Mouse (Mus musculus) macrophage (primary cell): ENCODE measurements around the gene St8sia6. TPM values are rescaled to one million over a fixed set of nuclear protein-coding genes. Genes with fewer than 3 reads are reported as not detected.
"Not testable (repeated sequence)": the region's sequence is repeated elsewhere in the genome, so short reads cannot be mapped to it uniquely, and the experiment has no call there.

Experiments
- H3K27ac ChIP-seq: fragments of 350-480 bp; formaldehyde crosslinking; 2 replicates; pipeline ENCODE4 v1.9.0; 2021
- H3K36me3 ChIP-seq: fragments of 350-480 bp; formaldehyde crosslinking; 2 replicates; pipeline ENCODE4 v1.9.0; 2021; ENCODE audit errors: inconsistent target
- H3K4me3 ChIP-seq: fragments of 350-480 bp; formaldehyde crosslinking; 2 replicates; pipeline ENCODE4 v1.9.0; 2021; ENCODE audit errors: inconsistent target
- H3K79me2 ChIP-seq: fragments of 350-480 bp; formaldehyde crosslinking; 2 replicates; pipeline ENCODE4 v1.9.0; 2021; ENCODE audit errors: inconsistent target
- WGBS: methylation state at CpG from one replicate; pipeline ENCODE4 v1.1.7; 2026; ENCODE audit warnings: inconsistent platforms; ENCODE audit not compliant: missing documents; 5-methylcytosine and 5-hydroxymethylcytosine counted together
- polyA plus RNA-seq: library from polyadenylated mRNA; stranded (reverse); fragments of 250-400 nt; gene quantifications from 3 replicates; pipeline ENCODE4 v1.2.4, GENCODE M21; 2018; ENCODE audit warnings: inconsistent platforms

St8sia6 gene
- polyA plus RNA-seq, 1 experiment from 2014 or later: 0.09 TPM

DNA sequence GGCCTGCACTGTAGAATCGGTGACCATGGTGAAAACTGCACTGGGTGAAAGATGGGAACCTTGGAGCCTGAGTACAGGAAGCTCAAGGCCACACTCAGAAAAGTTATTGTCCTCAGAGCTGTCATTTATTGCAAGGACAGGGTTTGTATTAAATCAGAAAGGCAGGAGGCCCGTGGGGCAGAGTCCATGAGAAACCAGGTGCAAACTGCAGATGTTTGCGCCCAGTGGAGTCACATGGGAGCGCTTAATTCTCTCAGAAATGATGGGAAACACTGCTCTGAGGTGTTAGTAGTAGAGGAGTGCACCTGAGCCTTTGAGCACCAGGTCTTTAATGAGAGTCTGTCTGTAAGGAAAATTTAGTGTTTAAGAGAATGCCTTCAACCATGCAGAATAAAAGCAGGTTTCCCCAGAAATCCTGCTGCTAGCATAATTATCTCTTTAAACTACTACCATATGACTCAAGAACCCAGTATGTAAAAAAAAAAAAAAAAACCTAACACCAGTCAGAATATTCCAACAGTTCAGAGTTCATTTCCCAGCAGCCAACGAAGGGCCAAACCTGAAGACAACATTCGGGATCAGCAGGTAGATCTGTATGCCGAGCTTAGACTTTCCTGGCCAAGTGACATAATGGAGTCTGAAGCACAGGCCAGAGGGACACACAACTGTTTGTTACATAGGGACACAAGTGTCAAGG lies 163.6 kb downstream of the St8sia6 start:
- WGBS: 85% methylated on average over 7 of the region's 7 CpGs
- no peak overlapping the region for H3K4me3 ChIP-seq
- no peak overlapping the region for H3K27ac ChIP-seq
- no peaks in the 10 kb centered on the region for H3K79me2 ChIP-seq
- H3K36me3 ChIP-seq: no peaks in the 10 kb centered on the region

DNA sequence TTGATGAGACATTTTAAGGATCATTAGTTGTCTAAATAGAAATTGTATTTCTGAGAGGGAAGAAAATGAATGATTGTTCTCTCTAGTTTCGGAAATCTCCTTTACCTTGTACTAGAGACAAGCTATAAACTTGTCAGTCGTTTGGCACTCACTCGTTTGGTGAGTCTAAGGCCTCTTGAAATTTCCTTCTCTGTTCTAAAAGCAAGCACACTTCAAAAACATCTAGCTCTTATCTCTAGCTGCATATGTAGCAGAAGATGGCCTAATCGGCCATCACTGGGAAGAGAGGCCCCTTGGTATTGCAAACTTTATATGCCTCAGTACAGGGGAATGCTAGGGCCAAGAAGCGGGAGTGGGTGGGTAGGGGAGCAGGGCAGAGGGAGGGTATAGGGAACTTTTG lies 190.2 kb downstream of the St8sia6 start:
- H3K79me2 ChIP-seq, H3K4me3 ChIP-seq, H3K27ac ChIP-seq, H3K36me3 ChIP-seq: not testable (repeated sequence)
- 92% methylated on average over 4 of the region's 5 CpGs for WGBS

DNA sequence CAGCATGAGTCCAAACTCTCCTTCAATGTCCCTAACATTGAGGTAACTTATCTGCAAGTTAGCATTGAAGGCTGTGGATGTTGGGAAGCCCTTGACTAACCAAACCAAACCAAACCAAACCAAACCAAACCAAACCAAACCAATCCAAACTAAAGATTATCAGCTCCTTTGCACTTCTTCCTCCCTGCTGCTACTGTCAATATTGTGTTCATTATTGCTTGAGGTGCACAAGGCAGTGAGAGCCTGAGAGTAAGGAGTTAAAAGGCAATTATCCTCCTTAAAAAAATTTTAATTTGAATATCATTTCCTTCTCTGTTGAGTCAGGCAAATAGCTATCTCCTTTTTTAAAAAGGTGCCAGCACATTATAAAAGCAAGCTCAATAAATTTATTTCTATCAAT lies 190.8 kb downstream of the St8sia6 start:
- Histone ChIP-seq H3K27ac (no peak overlapping the region), H3K36me3 (no peaks in the 10 kb centered on the region), H3K79me2 (no peaks in the 10 kb centered on the region), H3K4me3 (no peak overlapping the region)

Other genes starting within 250 kb of the St8sia6 start
- 6.1 to 7.7 TPM (median 6.1 TPM) in 3 replicates for gene Trdmt1, start 249.4 kb downstream of the St8sia6 start, polyA plus RNA-seq
- gene Vim, start 220.1 kb downstream of the St8sia6 start, polyA plus RNA-seq: 760 to 2,516 TPM (median 1,050 TPM) in 3 replicates